Mouse (Mus musculus): ENCODE data around the gene Prl8a9. TPM values are rescaled to one million over a fixed set of nuclear protein-coding genes. Genes with fewer than 3 reads are reported as not detected.

Prl8a9 gene
- polyA plus RNA-seq (2015; fragmentation: Nextera tagmentation; extraction: Ambion mirVana): not detected in 2 replicates

GRCm38 (mm10) chr13:27564506-27564905, at the start of gene Prl8a9:
Gene Prl8a9, minus strand, starts transcription at chr13:27564606.
- Histone ChIP-seq H3K36me3 (no peaks in the 10 kb centered on the region), H3K27me3 (no peaks in the 10 kb centered on the region), H3K27ac (no peak within 1 kb of the TSS), H3K4me2 (no peak within 1 kb of the TSS), H3K9ac (no peak within 1 kb of the TSS), H3K4me3 (no peak within 1 kb of the TSS), H3K4me1 (no peaks in the 10 kb centered on the region), H3K9me3 (no peaks in the 10 kb centered on the region)
- WGBS: 79% methylated on average over 2 of the region's 2 CpGs
- no peak for ATAC-seq (ENCODE audit: borderline replicate concordance, extremely low read depth, low FRiP score, low TSS enrichment)

- Histone ChIP-seq H3K9me3 (no peaks in the 10 kb centered on the region), H3K27ac (no peak within 1 kb of the TSS), H3K4me3 (no peak within 1 kb of the TSS), H3K27me3 (no peaks in the 10 kb centered on the region), H3K4me1 (no peaks in the 10 kb centered on the region), H3K4me2 (no peak within 1 kb of the TSS), H3K9ac (no peak within 1 kb of the TSS), H3K36me3 (no peaks in the 10 kb centered on the region)
- no peak for ATAC-seq (ENCODE audit: borderline replicate concordance, extremely low read depth, low FRiP score, low TSS enrichment)
- WGBS: 69% methylated on average over 4 of the region's 4 CpGs
These were observed 46.1 kb upstream of the Prl8a9 start, which contains the start of gene Prl7b1 for GRCm38 (mm10) chr13:27610482-27610881. Gene Prl7b1, minus strand, starts transcription at chr13:27610582.

GRCm38 (mm10) chr13:27582071-27582470, 17.7 kb upstream of the Prl8a9 start, which contains the start of gene Prl8a1:
Gene Prl8a1, minus strand, starts transcription at chr13:27582171.
- whole genome bisulfite sequencing: 81% methylated on average over 2 of the region's 2 CpGs
- H3K9me3 ChIP-seq: no peaks in the 10 kb centered on the region
- no peak within 1 kb of the TSS for H3K4me2 ChIP-seq
- H3K27ac ChIP-seq: no peak within 1 kb of the TSS
- H3K36me3 ChIP-seq: no peaks in the 10 kb centered on the region
- ATAC-seq (ENCODE audit: borderline replicate concordance, extremely low read depth, low FRiP score, low TSS enrichment): no peak
- no peaks in the 10 kb centered on the region for H3K4me1 ChIP-seq
- H3K27me3 ChIP-seq: no peaks in the 10 kb centered on the region
- no peak within 1 kb of the TSS for H3K9ac ChIP-seq
- H3K4me3 ChIP-seq: no peak within 1 kb of the TSS

GRCm38 (mm10) chr13:27553336-27553735, 11.1 kb downstream of the Prl8a9 start:
- no peaks in the 10 kb centered on the region for H3K36me3 ChIP-seq
- no peak overlapping the region for H3K9ac ChIP-seq
- no peaks in the 10 kb centered on the region for H3K4me1 ChIP-seq
- no peaks in the 10 kb centered on the region for H3K27me3 ChIP-seq
- no peak overlapping the region for H3K27ac ChIP-seq
- ATAC-seq (ENCODE audit: borderline replicate concordance, extremely low read depth, low FRiP score, low TSS enrichment): no peak
- H3K4me2 ChIP-seq: no peak overlapping the region
- H3K4me3 ChIP-seq: no peak overlapping the region
- H3K9me3 ChIP-seq: no peaks in the 10 kb centered on the region

- no peak overlapping the region for H3K4me2 ChIP-seq
- H3K9me3 ChIP-seq: no peaks in the 10 kb centered on the region
- H3K9ac ChIP-seq: no peak overlapping the region
- 79% methylated on average over 4 of the region's 4 CpGs for WGBS
- no peak overlapping the region for H3K27ac ChIP-seq
- no peaks in the 10 kb centered on the region for H3K36me3 ChIP-seq
- no peak for ATAC-seq (ENCODE audit: borderline replicate concordance, extremely low read depth, low FRiP score, low TSS enrichment)
- no peak overlapping the region for H3K4me3 ChIP-seq
- H3K27me3 ChIP-seq: no peaks in the 10 kb centered on the region
- H3K4me1 ChIP-seq: no peaks in the 10 kb centered on the region
These were observed 41.2 kb downstream of the Prl8a9 start for GRCm38 (mm10) chr13:27523156-27523555.

- no peaks in the 10 kb centered on the region for H3K36me3 ChIP-seq
- no peaks in the 10 kb centered on the region for H3K27me3 ChIP-seq
- no peaks in the 10 kb centered on the region for H3K9me3 ChIP-seq
- no peaks in the 10 kb centered on the region for H3K4me1 ChIP-seq
- H3K4me2 ChIP-seq: no peak within 1 kb of the TSS
- H3K9ac ChIP-seq: no peak within 1 kb of the TSS
- H3K4me3 ChIP-seq: no peak within 1 kb of the TSS
- 84% methylated on average over 4 of the region's 4 CpGs for WGBS
- no peak within 1 kb of the TSS for H3K27ac ChIP-seq
- no peak for ATAC-seq (ENCODE audit: borderline replicate concordance, extremely low read depth, low FRiP score, low TSS enrichment)
These were observed 51.3 kb downstream of the Prl8a9 start, which contains the start of gene Prl8a8 for GRCm38 (mm10) chr13:27513117-27513516. Gene Prl8a8, minus strand, starts transcription at chr13:27513217.

Other genes starting within 250 kb of the Prl8a9 start
- not detected in 2 replicates for gene Prl8a2, start 218.9 kb downstream of the Prl8a9 start, polyA plus RNA-seq (2015; fragmentation: Nextera tagmentation; extraction: Ambion mirVana)
- not detected in 2 replicates for gene Prl2b1, start 173.8 kb downstream of the Prl8a9 start, polyA plus RNA-seq (2015; fragmentation: Nextera tagmentation; extraction: Ambion mirVana)
- not detected in 2 replicates for gene Prl8a6, start 125.9 kb downstream of the Prl8a9 start, polyA plus RNA-seq (2015; fragmentation: Nextera tagmentation; extraction: Ambion mirVana)
- not detected in 2 replicates for gene Prl8a8, start 51.4 kb downstream of the Prl8a9 start, polyA plus RNA-seq (2015; fragmentation: Nextera tagmentation; extraction: Ambion mirVana)
- gene Prl8a1, start 17.6 kb upstream of the Prl8a9 start, polyA plus RNA-seq (2015; fragmentation: Nextera tagmentation; extraction: Ambion mirVana): not detected in 2 replicates
- gene Prl7b1, start 46.0 kb upstream of the Prl8a9 start, polyA plus RNA-seq (2015; fragmentation: Nextera tagmentation; extraction: Ambion mirVana): not detected in 2 replicates
- gene Prl7a1, start 77.9 kb upstream of the Prl8a9 start, polyA plus RNA-seq (2015; fragmentation: Nextera tagmentation; extraction: Ambion mirVana): not detected in 2 replicates
- not detected in 2 replicates for gene Prl7a2, start 103.4 kb upstream of the Prl8a9 start, polyA plus RNA-seq (2015; fragmentation: Nextera tagmentation; extraction: Ambion mirVana)
- gene Prl7d1, start 152.1 kb upstream of the Prl8a9 start, polyA plus RNA-seq (2015; fragmentation: Nextera tagmentation; extraction: Ambion mirVana): not detected in 2 replicates
- gene Prl7c1, start 216.2 kb upstream of the Prl8a9 start, polyA plus RNA-seq (2015; fragmentation: Nextera tagmentation; extraction: Ambion mirVana): not detected in 2 replicates
- not detected in 2 replicates for gene Prl2a1, start 237.0 kb upstream of the Prl8a9 start, polyA plus RNA-seq (2015; fragmentation: Nextera tagmentation; extraction: Ambion mirVana)

Measured in lung, embryonic 15.5 days (tissue).